Mouse (Mus musculus) thymus, adult 2 months (tissue): ENCODE measurements around the gene Csgalnact2.

ENCODE experiments used
- CTCF ChIP-seq: fragments of 200-500 bp; IDR thresholded peaks from 2 replicates; pipeline ENCODE4 v1.5.1; 2012; ENCODE audit warnings: mild to moderate bottlenecking, control low read depth, low read length, moderate library complexity, borderline replicate concordance; ENCODE audit not compliant: control insufficient read depth, poor library complexity, insufficient read depth; ENCODE audit errors: extremely low read depth
- POLR2A ChIP-seq: fragments of 200-500 bp; IDR thresholded peaks from 2 replicates; pipeline ENCODE4 v1.6.1; 2012; ENCODE audit warnings: mild to moderate bottlenecking, low read length, control low read depth, moderate library complexity; ENCODE audit not compliant: control insufficient read depth, poor library complexity, insufficient read depth; ENCODE audit errors: extremely low read depth

GRCm38 (mm10) chr6:118150128-118150527, 11.2 kb upstream of the Csgalnact2 start:
- TF ChIP-seq CTCF (no peak), POLR2A (no peak)
